Mouse (Mus musculus): Measurements from ENCODE around the gene Ctnna3. TPM values are rescaled to one million over a fixed set of nuclear protein-coding genes. Genes with fewer than 3 reads are reported as not detected.

Ctnna3 gene
- polyA plus RNA-seq, 1 experiment from 2014 or later: 1.8 TPM

DNA sequence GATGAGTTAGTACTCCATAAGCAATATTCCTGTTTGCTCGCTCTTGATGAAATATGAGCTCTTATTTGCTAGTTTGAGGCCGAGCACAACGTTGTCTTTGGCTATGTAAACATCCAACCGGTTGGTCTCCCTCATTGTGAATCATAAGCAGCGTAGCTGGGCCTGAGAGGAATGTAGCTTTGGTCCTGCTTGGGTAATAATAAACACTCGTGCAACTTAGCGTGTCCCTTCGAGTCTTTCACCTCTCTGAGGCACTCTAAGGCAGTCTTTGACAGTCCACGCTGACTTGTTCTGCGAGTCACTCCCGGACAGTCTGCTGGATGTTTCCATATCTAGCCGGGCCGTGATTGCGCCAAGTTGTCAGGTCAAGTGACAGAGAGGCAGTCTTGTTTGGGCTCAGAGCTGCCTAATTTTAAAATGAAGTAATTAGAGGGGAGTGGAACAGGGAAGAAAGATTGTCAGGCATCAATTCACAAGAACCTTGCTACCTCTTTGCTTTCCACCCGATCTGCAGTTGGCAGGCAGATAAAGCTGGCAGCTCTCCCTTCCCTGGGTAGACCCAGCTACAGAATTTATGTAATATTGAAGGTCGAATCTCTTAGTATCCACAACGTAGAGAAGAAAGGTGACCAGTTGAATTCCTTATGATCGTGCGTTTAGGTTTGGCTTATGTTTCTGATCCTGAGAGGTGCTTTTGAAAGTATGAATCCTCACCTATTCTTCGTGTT lies 355.1 kb downstream of the Ctnna3 start:
- Histone ChIP-seq H3K9ac (no peak overlapping the region), H3K27ac (replicated peaks) (no peak overlapping the region), H3K4me2 (no peak overlapping the region), H3K4me3 (no peak overlapping the region), H3K36me3 (no peaks in the 10 kb centered on the region), H3K27me3 (no peaks in the 10 kb centered on the region), H3K4me1 (replicated peaks) (no peaks in the 10 kb centered on the region), H3K9me3 (no peaks in the 10 kb centered on the region)
- 89% methylated on average over 20 of the region's 20 CpGs for WGBS
- ATAC-seq (ENCODE audit: low FRiP score, low read depth): no peak

- Histone ChIP-seq H3K9me3 (no peaks in the 10 kb centered on the region), H3K4me1 (replicated peaks) (no peaks in the 10 kb centered on the region), H3K4me2 (no peak overlapping the region), H3K9ac (no peak overlapping the region), H3K27me3 (no peaks in the 10 kb centered on the region), H3K4me3 (no peak overlapping the region), H3K36me3 (no peaks in the 10 kb centered on the region), H3K27ac (replicated peaks) (no peak overlapping the region)
- no peak for ATAC-seq (ENCODE audit: low FRiP score, low read depth)
- 82% methylated on average over 7 of the region's 7 CpGs for WGBS
Measured at GRCm38 (mm10) chr10:63786390-63786789, 356.5 kb downstream of the Ctnna3 start.

DNA sequence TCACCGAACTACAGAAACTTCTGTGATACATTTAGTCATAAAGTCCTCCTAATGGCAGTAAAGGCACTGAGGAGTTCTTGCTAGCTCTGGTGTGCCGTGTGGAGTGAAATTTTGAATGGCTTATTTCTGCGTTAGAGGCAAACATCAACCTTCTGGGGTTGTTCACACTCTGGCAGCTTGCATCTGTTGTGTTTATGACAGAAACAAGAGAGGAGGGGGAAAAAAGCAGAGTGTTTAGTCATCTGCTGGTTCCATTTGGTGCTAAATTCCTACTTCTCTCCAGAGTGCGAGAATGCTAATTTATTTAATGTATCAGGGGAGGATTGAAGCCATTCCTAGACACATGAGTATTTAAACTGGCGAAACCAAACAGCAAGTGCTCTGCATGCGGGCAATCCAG lies 374.0 kb downstream of the Ctnna3 start:
- H3K27ac ChIP-seq (replicated peaks): no peak overlapping the region
- H3K4me3 ChIP-seq: no peak overlapping the region
- WGBS: 77% methylated on average over 6 of the region's 6 CpGs
- no peak overlapping the region for H3K4me2 ChIP-seq
- H3K36me3 ChIP-seq: no peaks in the 10 kb centered on the region
- H3K9ac ChIP-seq: no peak overlapping the region
- no peaks in the 10 kb centered on the region for H3K9me3 ChIP-seq
- no peaks in the 10 kb centered on the region for H3K4me1 ChIP-seq (replicated peaks)
- no peaks in the 10 kb centered on the region for H3K27me3 ChIP-seq
- no peak for ATAC-seq (ENCODE audit: low FRiP score, low read depth)

GRCm38 (mm10) chr10:63805551-63805950 lies 375.7 kb downstream of the Ctnna3 start:
- Histone ChIP-seq H3K27me3 (no peaks in the 10 kb centered on the region), H3K9ac (no peak overlapping the region), H3K4me3 (no peak overlapping the region), H3K9me3 (no peaks in the 10 kb centered on the region), H3K4me2 (no peak overlapping the region), H3K36me3 (no peaks in the 10 kb centered on the region), H3K27ac (replicated peaks) (no peak overlapping the region), H3K4me1 (replicated peaks) (no peaks in the 10 kb centered on the region)
- WGBS: 86% methylated on average over 6 of the region's 6 CpGs
- no peak for ATAC-seq (ENCODE audit: low FRiP score, low read depth)

DNA sequence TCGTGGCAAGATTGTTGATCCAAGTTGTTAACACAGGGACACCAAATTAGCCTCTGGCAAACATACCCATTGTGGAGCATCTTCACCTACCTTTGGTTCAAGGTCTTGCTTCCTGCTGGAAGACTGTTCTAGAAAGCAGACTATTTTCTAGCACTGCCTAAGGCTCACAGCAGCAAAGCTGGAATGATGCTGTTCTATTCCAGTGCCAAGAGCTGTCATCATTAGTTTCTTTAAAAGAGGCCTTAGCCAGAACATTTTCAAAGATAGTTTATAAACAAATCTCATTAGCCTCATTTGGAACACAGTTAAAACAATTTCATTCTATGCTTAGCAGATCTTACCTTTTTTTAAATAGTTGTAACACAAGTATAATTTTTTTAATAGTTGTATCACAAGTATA lies 376.4 kb downstream of the Ctnna3 start:
- no peaks in the 10 kb centered on the region for H3K36me3 ChIP-seq
- no peaks in the 10 kb centered on the region for H3K9me3 ChIP-seq
- H3K4me3 ChIP-seq: no peak overlapping the region
- ATAC-seq (ENCODE audit: low FRiP score, low read depth): no peak
- H3K4me1 ChIP-seq (replicated peaks): no peaks in the 10 kb centered on the region
- no peak overlapping the region for H3K4me2 ChIP-seq
- no peak overlapping the region for H3K9ac ChIP-seq
- H3K27ac ChIP-seq (replicated peaks): no peak overlapping the region
- H3K27me3 ChIP-seq: no peaks in the 10 kb centered on the region
- 79% methylated on average over 1 of the region's 1 CpGs for WGBS

DNA sequence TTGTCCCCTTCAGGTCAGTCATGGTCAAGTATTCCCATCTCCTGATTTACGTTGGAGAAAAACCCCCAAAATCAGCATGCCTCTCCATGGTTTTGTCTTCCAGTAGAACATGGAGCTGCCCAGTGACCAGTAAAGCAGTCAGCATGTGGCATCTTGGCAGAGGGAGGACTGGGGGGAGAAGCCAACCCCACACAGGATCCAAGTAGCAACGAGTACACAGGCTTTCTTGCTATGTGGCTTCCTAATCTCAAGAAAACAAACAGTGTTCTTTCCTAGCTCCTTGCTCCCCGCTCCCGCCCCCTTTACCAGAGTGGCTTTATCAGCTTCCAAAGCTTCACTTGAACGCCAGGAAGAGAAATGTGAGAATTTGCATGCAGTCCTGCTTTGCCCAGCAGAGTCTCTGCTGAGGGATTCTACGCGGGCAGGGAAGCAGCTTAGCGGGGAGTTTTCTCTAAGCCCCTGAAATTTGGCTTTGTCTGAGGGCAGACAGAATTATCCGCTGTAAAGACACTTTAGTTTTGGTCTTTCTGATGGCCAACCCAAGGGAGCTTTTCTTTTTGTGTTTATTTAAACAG lies 380.2 kb downstream of the Ctnna3 start:
- Histone ChIP-seq H3K4me1 (replicated peaks) (no peaks in the 10 kb centered on the region), H3K9me3 (no peaks in the 10 kb centered on the region), H3K27ac (replicated peaks) (no peak overlapping the region), H3K4me2 (0 out of 2 replicates have a peak overlapping the region, but pooled peaks have one; percentile 9), H3K9ac (no peak overlapping the region), H3K4me3 (no peak overlapping the region), H3K27me3 (no peaks in the 10 kb centered on the region), H3K36me3 (no peaks in the 10 kb centered on the region)
- WGBS: 34% methylated on average over 9 of the region's 9 CpGs
- no peak for ATAC-seq (ENCODE audit: low FRiP score, low read depth)

DNA sequence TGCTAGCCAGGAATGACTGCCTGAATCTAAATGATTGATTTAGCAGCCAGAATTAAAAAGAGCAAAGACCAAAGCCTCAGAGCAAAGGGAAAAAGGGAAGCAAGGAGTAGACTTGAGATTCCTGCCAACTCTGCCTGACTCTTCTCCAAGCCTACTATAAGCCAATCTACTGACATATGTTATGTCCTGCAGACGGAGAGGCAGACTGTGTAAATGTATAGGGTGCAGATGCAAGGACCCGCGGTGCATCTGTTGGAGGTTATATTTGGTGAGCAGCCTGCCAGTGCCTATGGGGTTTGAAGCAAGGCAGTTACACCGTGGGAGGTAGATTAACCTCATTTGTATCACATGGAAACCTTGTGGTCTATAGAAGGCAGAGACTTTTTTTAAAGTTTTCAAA lies 409.1 kb downstream of the Ctnna3 start:
- no peaks in the 10 kb centered on the region for H3K36me3 ChIP-seq
- no peaks in the 10 kb centered on the region for H3K9me3 ChIP-seq
- H3K4me1 ChIP-seq (replicated peaks): 0 out of 2 replicates have a peak, but pooled peaks cover 6% of the 10 kb centered on the region
- H3K27ac ChIP-seq (replicated peaks): no peak overlapping the region
- peak; percentile 51; the same call in 1 of the 2 replicates for ATAC-seq (ENCODE audit: low FRiP score, low read depth)
- H3K27me3 ChIP-seq: no peaks in the 10 kb centered on the region
- H3K4me3 ChIP-seq: no peak overlapping the region
- no peak overlapping the region for H3K4me2 ChIP-seq
- WGBS: 59% methylated on average over 4 of the region's 4 CpGs
- no peak overlapping the region for H3K9ac ChIP-seq

DNA sequence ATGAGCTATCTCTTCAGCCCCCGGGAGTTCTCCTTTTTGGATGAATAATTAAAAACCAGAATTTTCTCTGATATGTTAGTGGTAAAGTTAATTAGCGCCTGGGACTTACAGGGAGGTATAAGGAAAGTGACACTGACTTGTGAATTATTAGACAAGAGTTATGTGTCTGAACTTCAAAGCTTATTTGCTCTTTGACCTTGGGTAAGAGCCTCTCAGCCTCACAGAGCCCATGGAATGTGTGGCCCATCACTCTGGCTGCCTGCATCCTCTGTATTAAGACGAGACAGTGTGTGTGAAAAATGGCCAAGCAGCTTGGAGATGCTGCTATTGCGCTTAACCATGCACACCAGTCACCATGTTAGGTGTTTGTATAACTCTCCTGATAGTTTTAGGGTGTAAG lies 422.0 kb downstream of the Ctnna3 start:
- Histone ChIP-seq H3K9me3 (no peaks in the 10 kb centered on the region), H3K27me3 (no peaks in the 10 kb centered on the region), H3K4me2 (no peak overlapping the region), H3K4me3 (no peak overlapping the region), H3K27ac (replicated peaks) (no peak overlapping the region), H3K4me1 (replicated peaks) (no peaks in the 10 kb centered on the region), H3K36me3 (no peaks in the 10 kb centered on the region), H3K9ac (no peak overlapping the region)
- ATAC-seq (ENCODE audit: low FRiP score, low read depth): no peak
- 80% methylated on average over 4 of the region's 4 CpGs for WGBS

DNA sequence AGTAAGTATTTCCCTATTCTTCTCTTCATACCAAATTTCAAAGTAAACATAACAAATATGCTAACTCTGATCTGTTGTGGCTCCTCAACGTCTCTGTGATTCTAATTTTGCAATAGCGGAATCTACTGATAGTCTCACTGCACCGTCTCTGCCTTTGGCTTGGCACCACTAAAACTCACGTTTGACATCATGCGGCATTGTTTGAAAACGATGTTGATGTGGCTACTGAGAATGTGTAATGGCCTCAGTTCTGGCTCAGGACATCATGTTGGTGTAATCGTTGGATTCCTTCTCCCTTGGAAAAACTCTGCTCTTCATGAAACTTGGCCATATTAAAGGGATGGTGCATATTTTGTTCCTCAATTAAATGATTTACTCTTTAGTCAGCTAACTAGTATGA lies 439.2 kb downstream of the Ctnna3 start:
- Histone ChIP-seq H3K9me3 (no peaks in the 10 kb centered on the region), H3K27ac (replicated peaks) (no peak overlapping the region), H3K4me2 (no peak overlapping the region), H3K4me3 (no peak overlapping the region), H3K27me3 (no peaks in the 10 kb centered on the region), H3K9ac (no peak overlapping the region), H3K36me3 (no peaks in the 10 kb centered on the region), H3K4me1 (replicated peaks) (no peaks in the 10 kb centered on the region)
- WGBS: 89% methylated on average over 7 of the region's 7 CpGs
- no peak for ATAC-seq (ENCODE audit: low FRiP score, low read depth)

- no peaks in the 10 kb centered on the region for H3K4me1 ChIP-seq (replicated peaks)
- no peak overlapping the region for H3K4me3 ChIP-seq
- ATAC-seq (ENCODE audit: low FRiP score, low read depth): no peak
- no peak overlapping the region for H3K4me2 ChIP-seq
- 53% methylated on average over 5 of the region's 5 CpGs for WGBS
- H3K9ac ChIP-seq: no peak overlapping the region
- no peaks in the 10 kb centered on the region for H3K27me3 ChIP-seq
- H3K27ac ChIP-seq (replicated peaks): no peak overlapping the region
- no peaks in the 10 kb centered on the region for H3K36me3 ChIP-seq
- no peaks in the 10 kb centered on the region for H3K9me3 ChIP-seq
Measured at GRCm38 (mm10) chr10:63880462-63880903, 450.6 kb downstream of the Ctnna3 start.

DNA sequence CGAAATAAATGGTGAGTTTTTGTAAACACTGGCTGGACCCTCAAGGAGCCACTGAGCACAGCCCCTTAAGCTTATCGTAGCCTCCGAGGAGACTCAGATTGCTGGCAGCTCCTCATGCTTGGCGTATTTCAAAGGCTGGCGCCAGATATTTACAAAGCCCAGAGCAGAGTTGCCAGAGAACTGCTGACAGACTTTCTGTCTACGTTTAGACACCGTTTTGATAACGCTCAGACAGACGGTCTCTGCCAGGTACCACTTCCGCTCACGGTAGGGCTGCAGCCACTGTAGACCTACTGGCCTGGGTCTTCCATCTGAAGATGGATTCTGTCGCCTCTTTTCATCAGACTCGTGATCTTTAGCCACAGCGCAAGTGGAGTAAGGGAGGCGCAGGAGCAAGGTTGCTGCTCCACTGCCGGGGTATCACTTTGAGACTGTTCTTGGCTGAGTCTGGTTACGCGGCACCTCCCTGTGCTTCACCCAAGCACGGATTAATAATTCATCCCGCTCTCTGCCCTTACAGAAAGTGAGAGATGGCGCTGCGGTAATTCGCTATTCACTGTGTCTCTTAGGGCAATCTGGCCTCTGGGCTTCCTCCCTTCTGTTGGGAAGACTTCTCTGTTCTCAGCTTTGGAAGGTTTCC lies 456.7 kb downstream of the Ctnna3 start:
- WGBS: 86% methylated on average over 23 of the region's 23 CpGs
- no peak for ATAC-seq (ENCODE audit: low FRiP score, low read depth)

GRCm38 (mm10) chr10:63894612-63895011 lies 464.7 kb downstream of the Ctnna3 start:
- 87% methylated on average over 5 of the region's 5 CpGs for WGBS
- Histone ChIP-seq H3K27me3 (no peaks in the 10 kb centered on the region), H3K27ac (replicated peaks) (no peak overlapping the region), H3K9ac (no peak overlapping the region), H3K4me3 (no peak overlapping the region), H3K9me3 (no peaks in the 10 kb centered on the region), H3K4me1 (replicated peaks) (no peaks in the 10 kb centered on the region), H3K36me3 (no peaks in the 10 kb centered on the region), H3K4me2 (no peak overlapping the region)
- ATAC-seq (ENCODE audit: low FRiP score, low read depth): no peak

More for the DNA sequence above, 456.7 kb downstream of the Ctnna3 start:
- H3K4me3 ChIP-seq: no peak overlapping the region
- no peaks in the 10 kb centered on the region for H3K36me3 ChIP-seq
- no peak overlapping the region for H3K27ac ChIP-seq (replicated peaks)
- no peaks in the 10 kb centered on the region for H3K4me1 ChIP-seq (replicated peaks)
- no peak overlapping the region for H3K4me2 ChIP-seq
- no peak overlapping the region for H3K9ac ChIP-seq
- no peaks in the 10 kb centered on the region for H3K9me3 ChIP-seq
- no peaks in the 10 kb centered on the region for H3K27me3 ChIP-seq
